Mouse (Mus musculus) erythroblast, embryonic 14.5 days (primary cell): ENCODE results near the gene Dnajc13. TPM values are rescaled to one million over a fixed set of nuclear protein-coding genes. Genes with fewer than 3 reads are reported as not detected.

Experiments
- H3K27me3 ChIP-seq: 2 replicates; pipeline ENCODE4 v1.6.1; 2012; ENCODE audit warnings: inconsistent platforms; ENCODE audit not compliant: control insufficient read depth
- H3K36me3 ChIP-seq: 2 replicates; pipeline ENCODE4 v1.6.1; 2012; ENCODE audit warnings: mild to moderate bottlenecking, inconsistent platforms; ENCODE audit not compliant: control insufficient read depth
- H3K4me1 ChIP-seq: 2 replicates; pipeline ENCODE4 v1.6.1; 2012; ENCODE audit warnings: inconsistent platforms; ENCODE audit not compliant: control insufficient read depth
- H3K4me3 ChIP-seq: replicated peaks from 2 replicates; pipeline ENCODE3; 2012; ENCODE audit warnings: moderate library complexity, mild to moderate bottlenecking, inconsistent platforms
- H3K9me3 ChIP-seq: 2 replicates; pipeline ENCODE4 v1.6.1; 2012; ENCODE audit warnings: low read length, inconsistent platforms, mixed read lengths; ENCODE audit not compliant: control insufficient read depth
- GATA1 ChIP-seq: IDR thresholded peaks from 2 replicates; pipeline ENCODE4 v1.6.1; 2012; ENCODE audit warnings: low read length, inconsistent platforms, mixed read lengths
- TAL1 ChIP-seq: IDR thresholded peaks from 3 replicates; pipeline ENCODE4 v1.6.1; 2012; ENCODE audit warnings: low read length, inconsistent platforms, mixed read lengths
- polyA plus RNA-seq: library from polyadenylated mRNA; stranded (reverse); fragments of >175 nt; gene quantifications from 2 replicates; pipeline ENCODE4 v1.2.3, GENCODE M21; 2012

Dnajc13 gene
- polyA plus RNA-seq = 0.41 and 0.61 TPM in 2 replicates

DNA sequence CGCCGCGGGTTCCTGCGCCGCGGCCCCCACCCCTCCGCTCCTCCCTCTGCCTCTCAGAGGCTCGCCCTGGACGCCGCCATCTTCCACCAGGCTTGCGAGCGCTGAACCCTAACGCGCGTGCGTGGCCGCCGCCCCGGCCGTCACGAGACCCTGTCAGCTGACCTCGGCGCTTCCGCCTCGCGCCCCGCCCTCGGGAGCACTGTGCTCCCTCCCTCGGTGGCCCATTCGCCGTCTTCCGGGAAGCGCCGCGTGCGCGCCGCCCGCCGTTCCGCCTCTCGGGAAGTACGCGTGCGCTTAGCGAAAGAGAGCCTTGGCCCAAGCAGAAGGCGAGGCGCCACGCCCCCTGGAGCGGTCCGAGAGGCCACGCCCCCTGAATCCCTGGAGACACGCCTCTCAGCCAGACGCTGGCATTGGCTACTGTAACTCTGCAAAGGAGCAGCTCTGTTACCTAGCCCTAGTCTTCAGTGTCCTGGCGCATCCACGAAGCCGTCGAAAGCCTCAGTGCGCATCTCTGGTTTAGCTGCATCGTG lies at the start of gene Dnajc13:
Gene Dnajc13, minus strand, starts transcription at position 108 of the 530 bp plus-strand sequence.
- TF ChIP-seq TAL1 (no peak), GATA1 (no peak)
- H3K36me3 ChIP-seq = no peaks in the 10 kb centered on the region
- H3K4me1 ChIP-seq = peaks cover 33% of the 10 kb centered on the region
- H3K4me3 ChIP-seq = peak within 1 kb of the TSS; percentile 87
- H3K27me3 ChIP-seq = no peaks in the 10 kb centered on the region
- no peaks in the 10 kb centered on the region for H3K9me3 ChIP-seq

DNA sequence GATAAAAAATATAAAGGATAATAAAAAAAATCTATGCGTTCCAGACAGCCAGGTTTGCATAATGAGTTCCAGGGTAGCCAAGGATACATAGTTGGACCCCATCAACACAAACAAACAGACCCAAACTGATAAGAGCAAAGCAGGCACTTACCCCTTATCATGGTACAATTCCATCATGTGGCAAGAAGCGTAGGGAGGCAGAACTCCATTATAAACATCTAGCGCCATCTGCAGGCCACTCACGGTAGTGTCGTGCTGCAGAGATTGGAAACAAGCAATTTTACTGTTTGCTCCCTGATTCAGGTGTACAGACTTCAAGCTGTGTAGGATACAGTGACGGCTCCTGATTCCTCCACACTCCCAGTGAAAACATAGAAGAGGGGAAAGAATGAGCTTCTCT lies 44.0 kb upstream of the Dnajc13 start:
- Histone ChIP-seq H3K4me1 (no peaks in the 10 kb centered on the region), H3K36me3 (no peaks in the 10 kb centered on the region), H3K4me3 (no peak overlapping the region), H3K27me3 (no peaks in the 10 kb centered on the region), H3K9me3 (no peaks in the 10 kb centered on the region)
- TF ChIP-seq GATA1 = no peak
- TF ChIP-seq TAL1 = no peak

DNA sequence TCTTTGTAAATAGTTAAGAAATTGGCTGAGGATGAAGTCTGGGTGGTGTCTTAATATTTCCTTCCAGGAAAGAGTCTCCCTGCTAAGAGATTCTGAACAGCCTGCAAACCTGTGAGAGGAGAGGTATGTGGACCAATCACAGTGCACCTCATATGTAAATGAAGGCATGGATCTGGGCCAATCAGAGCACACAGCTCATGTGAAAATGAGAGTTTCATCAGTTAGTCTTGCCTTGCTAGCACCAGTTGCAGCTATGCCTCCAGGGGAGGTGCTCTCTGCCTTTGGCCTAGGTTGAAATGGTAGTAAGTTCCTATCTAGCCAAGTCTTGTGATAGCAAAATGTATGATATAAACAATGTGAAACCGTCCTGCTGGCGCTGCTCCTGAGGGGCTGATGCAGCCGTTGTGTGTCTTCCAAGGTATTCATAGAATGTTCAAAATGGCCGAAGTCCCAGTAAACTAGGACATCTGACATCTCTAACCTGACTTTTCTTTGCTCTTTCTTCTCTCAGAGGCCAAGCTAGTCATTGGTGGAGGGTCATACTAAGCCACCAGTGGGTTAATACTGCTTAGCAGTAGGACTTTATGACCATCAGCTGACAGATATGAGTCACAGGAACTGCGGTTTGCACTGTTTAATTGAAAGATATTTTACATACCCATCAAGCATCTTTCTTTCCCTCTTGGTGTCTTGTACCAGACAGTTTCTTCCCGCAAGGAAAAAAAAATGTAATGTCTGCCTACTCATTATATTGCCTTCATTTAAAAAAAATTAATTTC lies 42.8 kb upstream of the Dnajc13 start:
- Histone ChIP-seq H3K9me3 (no peaks in the 10 kb centered on the region), H3K4me3 (no peak overlapping the region), H3K27me3 (no peaks in the 10 kb centered on the region), H3K36me3 (no peaks in the 10 kb centered on the region), H3K4me1 (no peaks in the 10 kb centered on the region)
- TF ChIP-seq GATA1 = no peak
- no peak for TF ChIP-seq TAL1

DNA sequence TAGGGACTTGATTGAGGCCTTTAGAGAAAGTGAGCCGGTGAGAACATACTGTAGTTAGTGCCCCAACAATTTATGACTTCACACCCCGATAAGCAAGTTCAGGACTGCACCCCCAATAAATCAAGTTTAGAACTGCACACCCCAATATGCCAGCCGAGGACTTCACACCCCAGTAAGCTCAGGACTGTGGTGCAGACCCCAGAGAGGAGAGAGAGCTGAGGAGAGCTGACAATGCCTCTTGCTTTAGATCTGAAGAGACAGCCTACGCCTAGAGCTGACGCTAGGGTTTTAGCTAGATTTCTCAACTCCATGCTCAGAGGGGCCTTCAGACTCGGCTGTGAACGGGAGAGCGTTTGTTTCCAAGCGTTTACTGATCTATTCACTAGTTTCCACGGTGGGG lies 42.1 kb upstream of the Dnajc13 start:
- Histone ChIP-seq H3K4me1 (no peaks in the 10 kb centered on the region), H3K9me3 (no peaks in the 10 kb centered on the region), H3K27me3 (no peaks in the 10 kb centered on the region), H3K36me3 (no peaks in the 10 kb centered on the region), H3K4me3 (no peak overlapping the region)
- TF ChIP-seq TAL1 = no peak
- TF ChIP-seq GATA1 = no peak

DNA sequence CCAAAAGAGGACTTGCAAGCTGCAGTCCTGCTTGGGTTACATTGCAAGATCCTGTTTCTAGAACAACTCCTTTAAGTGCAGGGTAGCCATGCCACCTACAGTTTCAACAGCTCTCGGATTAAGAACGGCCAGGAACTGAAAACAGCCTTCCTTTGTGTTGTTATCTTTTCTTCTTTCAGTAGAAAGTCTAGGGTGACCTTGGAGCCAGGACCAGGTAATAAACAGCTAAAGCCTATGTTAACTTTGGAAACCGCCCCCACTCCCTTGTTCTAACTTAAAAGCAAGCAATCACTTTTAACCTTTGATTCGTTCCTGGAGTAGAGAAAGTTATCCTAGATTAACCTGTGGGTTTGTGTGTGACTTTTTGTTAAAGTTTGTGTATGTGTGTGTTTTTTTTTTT lies 41.6 kb upstream of the Dnajc13 start:
- Histone ChIP-seq H3K9me3 (no peaks in the 10 kb centered on the region), H3K4me3 (no peak overlapping the region), H3K27me3 (no peaks in the 10 kb centered on the region), H3K4me1 (no peaks in the 10 kb centered on the region), H3K36me3 (no peaks in the 10 kb centered on the region)
- no peak for TF ChIP-seq GATA1
- TF ChIP-seq TAL1 = no peak

DNA sequence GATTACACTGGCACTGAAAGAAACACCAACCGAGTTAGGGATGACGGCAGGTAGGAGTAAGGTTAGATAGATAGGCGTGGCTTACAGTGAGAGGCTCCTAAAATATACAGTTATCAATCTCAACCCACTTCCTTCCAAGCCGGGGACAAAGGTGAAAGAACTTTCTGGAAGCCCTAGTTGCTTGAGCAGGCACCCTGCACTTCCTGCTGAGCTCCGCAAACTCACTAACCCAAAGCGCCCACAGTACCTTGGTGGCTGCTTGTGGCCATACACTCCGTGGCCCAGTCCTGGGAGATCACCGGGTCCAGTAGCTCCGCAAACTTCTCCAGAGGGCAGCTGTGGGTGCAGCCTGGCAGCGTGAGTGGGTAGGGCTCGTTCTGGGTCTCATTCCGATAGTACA lies 37.8 kb upstream of the Dnajc13 start:
- Histone ChIP-seq H3K27me3 (no peaks in the 10 kb centered on the region), H3K9me3 (no peaks in the 10 kb centered on the region), H3K36me3 (no peaks in the 10 kb centered on the region), H3K4me1 (no peaks in the 10 kb centered on the region), H3K4me3 (no peak overlapping the region)
- TF ChIP-seq GATA1 (no peak), TAL1 (no peak)

DNA sequence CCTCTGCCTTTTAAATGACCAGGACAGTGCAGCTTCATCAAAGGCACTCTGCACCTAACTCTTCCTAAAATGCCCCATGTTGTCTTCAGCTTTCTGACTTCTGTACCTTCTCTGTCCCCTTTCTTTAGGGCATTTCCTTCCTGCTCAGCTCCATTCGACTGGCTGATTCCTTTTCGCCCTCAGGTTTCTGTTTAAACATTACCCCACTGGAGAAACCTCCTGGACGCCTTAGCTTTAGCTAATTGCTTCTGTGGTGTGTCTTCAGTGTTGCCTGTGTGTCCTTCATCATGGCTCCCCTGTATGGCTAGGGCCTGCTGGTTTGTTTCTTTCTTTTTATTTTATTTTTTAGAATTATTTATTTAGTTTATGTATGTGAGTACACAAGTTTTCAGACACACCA lies 34.3 kb upstream of the Dnajc13 start:
- H3K36me3 ChIP-seq = no peaks in the 10 kb centered on the region
- no peaks in the 10 kb centered on the region for H3K27me3 ChIP-seq
- H3K4me1 ChIP-seq = no peaks in the 10 kb centered on the region
- no peaks in the 10 kb centered on the region for H3K9me3 ChIP-seq
- TF ChIP-seq TAL1 = no peak
- TF ChIP-seq GATA1 = no peak
- H3K4me3 ChIP-seq = no peak overlapping the region

DNA sequence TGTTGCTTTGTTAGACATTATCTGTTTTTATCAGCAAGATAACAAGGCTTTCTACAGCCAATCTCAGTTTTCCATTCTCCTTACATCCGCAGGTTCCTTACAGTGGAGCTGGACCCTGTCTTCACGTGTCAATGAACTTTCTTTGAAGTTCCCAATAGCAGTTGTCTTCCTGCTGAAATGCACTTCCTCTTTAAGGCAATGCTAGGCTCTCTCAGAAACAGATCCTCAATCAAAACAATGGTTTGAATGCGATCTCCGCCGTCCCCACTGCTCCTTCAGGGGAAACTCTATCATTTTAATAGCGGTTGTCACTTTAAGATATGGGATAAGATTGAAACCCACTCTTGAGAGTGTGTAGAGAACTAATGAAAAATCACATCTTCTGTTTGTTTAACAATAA lies 22.2 kb upstream of the Dnajc13 start:
- H3K4me3 ChIP-seq = no peak overlapping the region
- H3K27me3 ChIP-seq = no peaks in the 10 kb centered on the region
- TF ChIP-seq GATA1 = no peak
- no peak for TF ChIP-seq TAL1

DNA sequence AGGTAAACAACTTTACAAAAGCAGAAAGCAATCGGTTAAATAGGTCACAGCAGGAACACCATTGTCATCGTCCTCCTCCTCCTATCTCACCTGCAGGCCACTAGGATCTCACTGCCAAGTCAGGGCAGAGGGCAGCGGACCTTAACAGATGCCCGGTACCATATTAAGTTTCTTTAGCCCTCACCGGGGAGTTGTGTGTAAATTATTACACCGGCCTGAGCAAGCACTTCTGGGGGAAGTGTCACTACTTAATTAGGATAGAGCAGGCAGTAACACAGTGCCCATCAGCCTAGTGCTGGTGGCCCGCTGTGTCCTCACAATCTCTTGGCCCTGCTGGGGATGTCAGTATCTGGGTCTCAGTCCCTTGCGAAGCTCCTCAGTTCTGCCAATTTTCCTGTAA lies 19.8 kb upstream of the Dnajc13 start:
- no peaks in the 10 kb centered on the region for H3K9me3 ChIP-seq
- no peaks in the 10 kb centered on the region for H3K36me3 ChIP-seq
- TF ChIP-seq GATA1 = no peak
- TF ChIP-seq TAL1 = no peak
- no peaks in the 10 kb centered on the region for H3K27me3 ChIP-seq
- H3K4me1 ChIP-seq = no peaks in the 10 kb centered on the region
- H3K4me3 ChIP-seq = no peak overlapping the region

More for the DNA sequence above, 22.2 kb upstream of the Dnajc13 start:
- Histone ChIP-seq H3K36me3 (no peaks in the 10 kb centered on the region), H3K9me3 (no peaks in the 10 kb centered on the region), H3K4me1 (no peaks in the 10 kb centered on the region)
